Mouse (Mus musculus): Measurements from ENCODE around the gene Ccrl2. TPM values are rescaled to one million over a fixed set of nuclear protein-coding genes. Genes with fewer than 3 reads are reported as not detected.

Gene Ccrl2
- 3.7 and 4.6 TPM in 2 replicates for polyA plus RNA-seq (2015; fragmentation: Nextera tagmentation; extraction: Ambion mirVana)

DNA sequence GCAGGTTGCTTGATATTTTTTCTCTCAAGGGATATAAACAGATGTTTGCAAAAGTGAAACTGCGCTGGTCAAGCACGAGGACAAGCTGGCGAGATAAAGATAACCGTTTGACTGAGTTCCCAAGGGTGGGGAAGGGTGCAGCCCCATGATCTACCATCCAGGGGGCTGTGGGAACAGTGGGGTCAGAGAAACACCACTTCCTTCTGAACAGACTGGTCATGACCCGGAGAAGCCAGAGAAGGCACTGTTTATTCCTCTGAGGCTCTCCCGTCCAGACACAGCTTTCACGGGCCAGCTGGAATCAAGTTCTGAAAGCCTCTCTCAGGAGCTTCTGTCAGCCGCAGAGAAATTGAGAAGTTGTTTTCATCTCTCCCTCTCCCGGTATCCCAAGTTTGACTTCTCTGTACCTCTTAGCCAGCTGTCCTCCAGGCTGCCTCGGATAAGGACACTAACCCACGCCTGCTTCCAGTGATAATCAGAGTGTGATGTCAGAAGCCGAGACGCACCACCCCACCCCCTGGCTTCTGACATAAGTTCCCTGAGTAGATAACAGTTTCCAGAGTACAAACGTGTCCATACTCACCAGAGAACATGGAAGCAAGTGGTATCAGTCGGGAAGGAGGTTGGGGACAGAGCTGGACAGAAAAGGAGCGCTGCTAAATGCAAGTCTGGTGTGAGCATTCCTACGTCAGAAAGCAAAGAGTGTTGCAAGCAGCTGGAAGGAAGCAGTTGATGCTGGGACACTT is at the start of gene Ccrl2:
Gene Ccrl2 (minus strand): TSS at position 722 of the 746 bp plus-strand sequence.
- peaks cover 19% of the 10 kb centered on the region for H3K4me1 ChIP-seq
- peak within 1 kb of the TSS; percentile 75 for H3K4me2 ChIP-seq
- no peaks in the 10 kb centered on the region for H3K36me3 ChIP-seq
- H3K9me3 ChIP-seq = no peaks in the 10 kb centered on the region
- peak within 1 kb of the TSS; percentile 30 for H3K9ac ChIP-seq
- peak within 1 kb of the TSS; percentile 48 for H3K4me3 ChIP-seq
- no peaks in the 10 kb centered on the region for H3K27me3 ChIP-seq
- peak within 1 kb of the TSS; percentile 53 for H3K27ac ChIP-seq
- ATAC-seq (ENCODE audit: borderline replicate concordance, extremely low read depth, low FRiP score, low TSS enrichment) = peak; percentile 80
- 3% methylated on average over 17 of the region's 17 CpGs for WGBS

DNA sequence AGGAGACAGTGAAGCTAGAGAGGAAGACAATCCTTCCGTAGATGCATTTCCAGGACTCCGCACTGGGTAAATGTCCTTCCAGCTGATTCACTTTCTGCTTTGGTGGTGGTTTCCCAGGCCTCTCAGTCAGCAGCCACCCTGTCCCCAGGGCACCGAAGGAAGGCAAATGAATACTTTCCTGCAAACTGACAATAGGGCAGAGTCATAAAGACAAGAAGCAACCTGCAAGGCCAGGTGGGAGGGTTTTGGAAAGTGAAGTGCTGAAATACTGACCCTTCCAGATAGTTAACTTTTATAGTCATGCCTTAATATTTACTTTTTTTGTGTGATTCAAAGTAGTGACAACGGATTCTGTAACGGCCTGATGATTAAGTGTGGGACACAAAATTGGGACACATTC is 46.6 kb upstream of the Ccrl2 start:
- H3K9me3 ChIP-seq = no peaks in the 10 kb centered on the region
- no peaks in the 10 kb centered on the region for H3K36me3 ChIP-seq
- H3K4me2 ChIP-seq = no peak overlapping the region
- no peak for ATAC-seq (ENCODE audit: borderline replicate concordance, extremely low read depth, low FRiP score, low TSS enrichment)
- H3K9ac ChIP-seq = no peak overlapping the region
- H3K4me3 ChIP-seq = no peak overlapping the region
- no peak overlapping the region for H3K27ac ChIP-seq
- WGBS = 81% methylated on average over 5 of the region's 5 CpGs
- H3K4me1 ChIP-seq = no peaks in the 10 kb centered on the region
- H3K27me3 ChIP-seq = no peaks in the 10 kb centered on the region

GRCm38 (mm10) chr9:111103293-111103692 is 46.0 kb upstream of the Ccrl2 start:
- 81% methylated on average over 5 of the region's 5 CpGs for WGBS
- no peaks in the 10 kb centered on the region for H3K36me3 ChIP-seq
- no peak for ATAC-seq (ENCODE audit: borderline replicate concordance, extremely low read depth, low FRiP score, low TSS enrichment)
- H3K27ac ChIP-seq = no peak overlapping the region
- H3K4me2 ChIP-seq = no peak overlapping the region
- H3K9ac ChIP-seq = no peak overlapping the region
- H3K4me1 ChIP-seq = no peaks in the 10 kb centered on the region
- H3K9me3 ChIP-seq = no peaks in the 10 kb centered on the region
- no peak overlapping the region for H3K4me3 ChIP-seq
- no peaks in the 10 kb centered on the region for H3K27me3 ChIP-seq

GRCm38 (mm10) chr9:111100406-111100805 is 43.1 kb upstream of the Ccrl2 start:
- no peak for ATAC-seq (ENCODE audit: borderline replicate concordance, extremely low read depth, low FRiP score, low TSS enrichment)
- H3K4me3 ChIP-seq = no peak overlapping the region
- no peak overlapping the region for H3K27ac ChIP-seq
- no peak overlapping the region for H3K9ac ChIP-seq
- no peaks in the 10 kb centered on the region for H3K36me3 ChIP-seq
- H3K4me1 ChIP-seq = peaks cover 7% of the 10 kb centered on the region
- no peaks in the 10 kb centered on the region for H3K27me3 ChIP-seq
- H3K4me2 ChIP-seq = no peak overlapping the region
- 88% methylated on average over 3 of the region's 3 CpGs for WGBS
- H3K9me3 ChIP-seq = no peaks in the 10 kb centered on the region

- Histone ChIP-seq H3K9me3 (no peaks in the 10 kb centered on the region), H3K27ac (no peak overlapping the region), H3K4me3 (no peak overlapping the region), H3K4me2 (no peak overlapping the region), H3K36me3 (no peaks in the 10 kb centered on the region), H3K4me1 (peaks cover 14% of the 10 kb centered on the region), H3K9ac (no peak overlapping the region), H3K27me3 (no peaks in the 10 kb centered on the region)
- 46% methylated on average over 6 of the region's 6 CpGs for WGBS
- no peak for ATAC-seq (ENCODE audit: borderline replicate concordance, extremely low read depth, low FRiP score, low TSS enrichment)
Observed at GRCm38 (mm10) chr9:111097543-111097942, 40.2 kb upstream of the Ccrl2 start.

GRCm38 (mm10) chr9:111096419-111097326 is 39.4 kb upstream of the Ccrl2 start:
- H3K36me3 ChIP-seq = no peaks in the 10 kb centered on the region
- H3K4me2 ChIP-seq = no peak overlapping the region
- no peak for ATAC-seq (ENCODE audit: borderline replicate concordance, extremely low read depth, low FRiP score, low TSS enrichment)
- peaks cover 14% of the 10 kb centered on the region for H3K4me1 ChIP-seq
- no peaks in the 10 kb centered on the region for H3K27me3 ChIP-seq
- H3K27ac ChIP-seq = 0 out of 2 replicates have a peak overlapping the region, but pooled peaks have one; percentile 15
- H3K9me3 ChIP-seq = no peaks in the 10 kb centered on the region
- H3K4me3 ChIP-seq = no peak overlapping the region
- H3K9ac ChIP-seq = no peak overlapping the region
- WGBS = 75% methylated on average over 16 of the region's 16 CpGs

GRCm38 (mm10) chr9:111095710-111096109 is 38.4 kb upstream of the Ccrl2 start:
- no peak for ATAC-seq (ENCODE audit: borderline replicate concordance, extremely low read depth, low FRiP score, low TSS enrichment)
- Histone ChIP-seq H3K27ac (no peak overlapping the region), H3K4me2 (no peak overlapping the region), H3K36me3 (no peaks in the 10 kb centered on the region), H3K4me3 (no peak overlapping the region), H3K4me1 (peaks cover 14% of the 10 kb centered on the region), H3K9me3 (no peaks in the 10 kb centered on the region), H3K27me3 (no peaks in the 10 kb centered on the region), H3K9ac (no peak overlapping the region)
- 68% methylated on average over 7 of the region's 7 CpGs for WGBS

DNA sequence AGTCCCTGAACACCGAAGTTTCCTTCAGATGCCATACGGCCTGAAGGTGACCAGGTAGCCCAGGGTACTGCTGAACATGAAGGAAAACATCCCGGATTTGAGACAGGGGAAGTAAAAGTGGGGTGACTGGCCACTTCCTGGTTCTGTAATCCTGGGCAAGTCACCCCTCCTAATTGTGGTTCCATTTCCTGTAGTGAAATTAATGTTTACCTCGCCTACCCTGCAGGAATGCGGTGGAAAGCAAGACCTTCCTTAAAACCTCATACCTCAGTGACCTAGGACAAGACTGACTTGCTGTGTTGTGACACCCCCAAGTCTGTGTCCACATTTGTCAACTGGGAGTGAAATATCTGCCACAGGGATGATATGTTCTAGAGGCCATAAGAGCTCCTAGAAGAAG is 37.3 kb upstream of the Ccrl2 start:
- WGBS = 56% methylated on average over 5 of the region's 5 CpGs
- H3K4me2 ChIP-seq = no peak overlapping the region
- H3K9me3 ChIP-seq = no peaks in the 10 kb centered on the region
- H3K4me1 ChIP-seq = peaks cover 14% of the 10 kb centered on the region
- ATAC-seq (ENCODE audit: borderline replicate concordance, extremely low read depth, low FRiP score, low TSS enrichment) = no peak
- H3K36me3 ChIP-seq = no peaks in the 10 kb centered on the region
- H3K9ac ChIP-seq = no peak overlapping the region
- no peak overlapping the region for H3K4me3 ChIP-seq
- H3K27ac ChIP-seq = no peak overlapping the region
- no peaks in the 10 kb centered on the region for H3K27me3 ChIP-seq

- no peak overlapping the region for H3K9ac ChIP-seq
- WGBS = 22% methylated on average over 5 of the region's 5 CpGs
- peaks cover 21% of the 10 kb centered on the region for H3K4me1 ChIP-seq
- no peak overlapping the region for H3K4me3 ChIP-seq
- H3K9me3 ChIP-seq = no peaks in the 10 kb centered on the region
- H3K4me2 ChIP-seq = no peak overlapping the region
- no peaks in the 10 kb centered on the region for H3K27me3 ChIP-seq
- H3K36me3 ChIP-seq = no peaks in the 10 kb centered on the region
- no peak for ATAC-seq (ENCODE audit: borderline replicate concordance, extremely low read depth, low FRiP score, low TSS enrichment)
- no peak overlapping the region for H3K27ac ChIP-seq
Observed at GRCm38 (mm10) chr9:111093094-111093493, 35.8 kb upstream of the Ccrl2 start.

DNA sequence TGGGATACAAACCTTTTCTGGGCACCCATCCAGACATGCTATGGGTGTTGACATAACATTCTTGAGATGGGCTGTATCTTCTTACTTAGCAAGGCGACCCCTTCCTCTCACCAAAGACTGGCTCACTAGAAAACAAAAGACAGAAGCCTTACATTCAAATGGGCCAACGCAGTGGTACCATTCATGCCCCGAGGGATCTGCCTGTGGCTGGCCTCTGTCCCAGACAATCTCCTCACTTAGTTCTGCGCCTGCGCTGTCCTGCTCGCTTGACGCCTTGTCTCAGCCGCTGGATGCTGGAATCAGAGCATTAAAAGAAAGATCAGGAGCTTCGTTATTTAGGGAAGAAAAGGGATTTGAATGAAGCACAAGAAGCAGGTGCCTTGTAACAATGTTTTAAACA is 35.3 kb upstream of the Ccrl2 start:
- H3K9ac ChIP-seq = no peak overlapping the region
- peaks cover 21% of the 10 kb centered on the region for H3K4me1 ChIP-seq
- H3K27ac ChIP-seq = no peak overlapping the region
- no peak overlapping the region for H3K4me3 ChIP-seq
- H3K4me2 ChIP-seq = no peak overlapping the region
- WGBS = 65% methylated on average over 9 of the region's 9 CpGs
- no peak for ATAC-seq (ENCODE audit: borderline replicate concordance, extremely low read depth, low FRiP score, low TSS enrichment)
- H3K36me3 ChIP-seq = no peaks in the 10 kb centered on the region
- no peaks in the 10 kb centered on the region for H3K9me3 ChIP-seq
- no peaks in the 10 kb centered on the region for H3K27me3 ChIP-seq

- no peak for ATAC-seq (ENCODE audit: borderline replicate concordance, extremely low read depth, low FRiP score, low TSS enrichment)
Observed at GRCm38 (mm10) chr9:111088886-111089285, 31.6 kb upstream of the Ccrl2 start.

DNA sequence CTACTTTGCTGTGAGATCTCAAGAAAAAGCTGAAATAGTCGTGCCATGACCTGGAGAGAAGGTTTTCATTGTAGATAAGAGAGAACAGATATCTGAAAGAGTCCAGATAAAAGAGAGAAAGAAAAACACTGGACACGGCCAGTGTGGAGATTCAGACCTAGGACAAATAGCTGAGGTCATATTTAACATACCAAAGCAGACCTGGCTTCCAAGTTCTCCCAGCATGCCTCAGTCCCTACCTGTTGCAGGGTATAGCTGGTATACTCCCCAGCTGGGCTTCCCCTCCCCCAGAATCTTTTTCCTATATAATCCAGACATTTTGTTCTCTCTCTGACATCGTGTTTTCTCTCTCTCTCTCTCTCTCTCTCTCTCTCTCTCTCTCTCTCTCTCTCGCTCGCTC is 30.6 kb upstream of the Ccrl2 start:
- Histone ChIP-seq H3K9me3 (no peaks in the 10 kb centered on the region), H3K27ac (no peak overlapping the region), H3K9ac (no peak overlapping the region), H3K36me3 (no peaks in the 10 kb centered on the region), H3K4me1 (peaks cover 7% of the 10 kb centered on the region), H3K4me3 (no peak overlapping the region), H3K4me2 (no peak overlapping the region), H3K27me3 (no peaks in the 10 kb centered on the region)
- 9% methylated on average over 5 of the region's 5 CpGs for WGBS
- peak; percentile 69 for ATAC-seq (ENCODE audit: borderline replicate concordance, extremely low read depth, low FRiP score, low TSS enrichment)

More at GRCm38 (mm10) chr9:111088886-111089285, 31.6 kb upstream of the Ccrl2 start:
- H3K9me3 ChIP-seq = no peaks in the 10 kb centered on the region
- WGBS = 29% methylated on average over 7 of the region's 7 CpGs
- H3K4me3 ChIP-seq = no peak overlapping the region
- H3K27ac ChIP-seq = no peak overlapping the region
- no peaks in the 10 kb centered on the region for H3K27me3 ChIP-seq
- no peaks in the 10 kb centered on the region for H3K36me3 ChIP-seq
- H3K4me2 ChIP-seq = no peak overlapping the region
- H3K9ac ChIP-seq = no peak overlapping the region
- peaks cover 7% of the 10 kb centered on the region for H3K4me1 ChIP-seq

Measured in lung, embryonic 15.5 days (tissue).